ENCODE assay signal across 15 mouse cellular contexts in genomic region chr3:81120664-81121063, GRCm38 (mm10).
"Had no signal": no experiment of that assay in that cellular context is flagged by ENCODE, and none has a peak within 500 bp of the region (broad histone marks: within the 10 kb centered on the region; RNA-seq: fewer than 3 reads in every experiment).

No protein-coding gene starts in this region.

- DNase-seq: retina, postnatal 1 day; right cerebral cortex, adult 18-20 months; right cerebral cortex, postnatal 14 days; right cerebral cortex, postnatal 4 days; spleen, adult 18-20 months; thymus, adult 18-20 months; thymus, adult 2 months; thymus, postnatal 14 days; thymus, postnatal 25 days; thymus, postnatal 36 days; thymus, postnatal 4 days had no signal

- H3K27ac ChIP-seq: neural tube, embryonic 13.5 days; neural tube, embryonic 15.5 days; stomach, embryonic 15.5 days; stomach, postnatal 0 days had no signal

- H3K4me1 ChIP-seq: neural tube, embryonic 13.5 days; neural tube, embryonic 15.5 days; stomach, embryonic 15.5 days had no signal

- H3K27me3 ChIP-seq: neural tube, embryonic 13.5 days; neural tube, embryonic 15.5 days; stomach, embryonic 15.5 days had no signal

- H3K4me3 ChIP-seq: neural tube, embryonic 13.5 days; neural tube, embryonic 15.5 days; stomach, embryonic 15.5 days had no signal
